Mouse (Mus musculus) kidney, adult 2 months (tissue): Measurements from ENCODE around the gene Plekhm2. TPM values are rescaled to one million over a fixed set of nuclear protein-coding genes. Genes with fewer than 3 reads are reported as not detected.

Experiments
- DNase-seq: peaks from one replicate; pipeline ENCODE4 v3.0.0; 2021
- H3K27ac ChIP-seq: fragments of 200-500 bp; 2 replicates; pipeline ENCODE4 v1.5.1; 2012; ENCODE audit warnings: low read depth, low read length, control low read depth, inconsistent platforms; ENCODE audit not compliant: insufficient read depth
- H3K27me3 ChIP-seq: fragments of 200-500 bp; replicated peaks from 2 replicates; pipeline ENCODE4 v1.6.1; 2012; ENCODE audit warnings: mild to moderate bottlenecking, moderate library complexity, low read length, inconsistent platforms; ENCODE audit not compliant: control insufficient read depth, insufficient read depth
- H3K36me3 ChIP-seq: fragments of 200-500 bp; 2 replicates; pipeline ENCODE4 v1.6.1; 2012; ENCODE audit warnings: mild to moderate bottlenecking, moderate library complexity, low read length, inconsistent platforms; ENCODE audit not compliant: control insufficient read depth, insufficient read depth
- H3K4me1 ChIP-seq: fragments of 200-500 bp; 2 replicates; pipeline ENCODE4 v1.6.1; 2011; ENCODE audit warnings: low read length; ENCODE audit not compliant: control insufficient read depth, insufficient read depth
- H3K4me3 ChIP-seq: fragments of 200-500 bp; 2 replicates; pipeline ENCODE4 v1.5.1; 2011; ENCODE audit warnings: mild to moderate bottlenecking, low read depth, low read length, control low read depth; ENCODE audit not compliant: insufficient read depth
- CTCF ChIP-seq: fragments of 200-500 bp; conservative IDR thresholded peaks from 2 replicates; pipeline ENCODE4 v1.5.1; 2011; ENCODE audit warnings: low read depth, mild to moderate bottlenecking, control low read depth, low read length, moderate library complexity, mixed read lengths; ENCODE audit not compliant: insufficient read depth, insufficient read length
- POLR2A ChIP-seq: fragments of 200-500 bp; IDR thresholded peaks from one replicate; pipeline ENCODE4 v1.6.1; 2011; ENCODE audit warnings: low read depth, low read length, control low read depth
- WGBS: fragments of 180-500 bp; shearing (Covaris S2); methylation state at CpG from one replicate; pipeline ENCODE4 v1.1.7; 2018; 5-methylcytosine and 5-hydroxymethylcytosine counted together
- polyA plus RNA-seq: library from polyadenylated mRNA; depleted of rRNA; stranded (reverse); fragments of >200 nt; gene quantifications from 2 replicates; pipeline ENCODE4 v1.2.3, GENCODE M21; 2012; rRNA removed

Gene Plekhm2
- polyA plus RNA-seq, 1 experiment, result 79.7 TPM

DNA sequence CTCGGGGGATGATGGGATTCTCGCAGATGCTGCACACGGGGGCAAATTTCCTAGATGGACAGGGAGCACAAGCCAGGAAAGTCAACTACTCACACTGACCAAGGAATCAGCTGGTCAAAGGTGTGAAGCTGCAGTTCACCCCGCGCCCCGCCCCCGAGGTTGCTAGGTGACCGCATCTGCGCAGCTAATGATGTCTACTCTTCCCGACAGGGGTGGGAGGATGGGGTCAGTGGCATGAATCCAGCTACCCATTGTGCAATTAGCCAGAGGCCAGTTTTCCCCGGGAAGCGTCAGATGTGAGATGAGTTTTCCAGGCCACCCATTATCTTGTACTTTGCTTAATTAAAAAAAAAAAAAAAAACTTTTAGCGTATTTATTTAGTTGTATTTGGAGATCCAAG, 83.6 kb downstream of the Plekhm2 start:
- Histone ChIP-seq H3K36me3 (no peaks in the 10 kb centered on the region), H3K4me3 (no peak overlapping the region), H3K27me3 (no peaks in the 10 kb centered on the region), H3K4me1 (no peaks in the 10 kb centered on the region), H3K27ac (no peak overlapping the region)
- 84% methylated on average over 13 of the region's 13 CpGs for WGBS
- TF ChIP-seq POLR2A (no peak), CTCF (no peak)
- DNase-seq, result no peak

DNA sequence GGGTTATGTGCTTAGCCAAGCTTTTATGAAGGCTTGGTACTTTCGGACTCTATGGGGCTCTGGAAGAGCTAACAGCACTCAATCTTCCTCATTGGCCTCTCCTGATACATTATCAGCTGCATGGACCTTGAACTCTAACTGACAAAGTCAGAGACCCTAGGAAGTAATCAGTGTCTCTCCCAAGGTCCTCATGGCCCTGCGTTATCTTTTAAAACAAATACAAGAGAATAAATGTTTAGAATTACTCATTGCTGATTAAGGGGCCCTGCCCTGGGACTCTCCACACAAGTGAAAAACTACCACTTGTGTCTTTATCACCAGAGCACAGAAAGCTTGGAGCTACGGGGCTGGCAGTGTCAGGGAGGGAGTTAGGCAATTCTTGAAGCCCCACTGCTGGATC, 85.9 kb downstream of the Plekhm2 start:
- H3K36me3 ChIP-seq, result no peaks in the 10 kb centered on the region
- DNase-seq, result no peak
- H3K27ac ChIP-seq, result no peak overlapping the region; the same call in 1 of the 2 replicates
- H3K4me3 ChIP-seq, result no peak overlapping the region
- WGBS, result 64% methylated on average over 3 of the region's 3 CpGs
- peaks cover 13% of the 10 kb centered on the region for H3K4me1 ChIP-seq
- TF ChIP-seq CTCF, result no peak
- no peak for TF ChIP-seq POLR2A
- H3K27me3 ChIP-seq, result no peaks in the 10 kb centered on the region

DNA sequence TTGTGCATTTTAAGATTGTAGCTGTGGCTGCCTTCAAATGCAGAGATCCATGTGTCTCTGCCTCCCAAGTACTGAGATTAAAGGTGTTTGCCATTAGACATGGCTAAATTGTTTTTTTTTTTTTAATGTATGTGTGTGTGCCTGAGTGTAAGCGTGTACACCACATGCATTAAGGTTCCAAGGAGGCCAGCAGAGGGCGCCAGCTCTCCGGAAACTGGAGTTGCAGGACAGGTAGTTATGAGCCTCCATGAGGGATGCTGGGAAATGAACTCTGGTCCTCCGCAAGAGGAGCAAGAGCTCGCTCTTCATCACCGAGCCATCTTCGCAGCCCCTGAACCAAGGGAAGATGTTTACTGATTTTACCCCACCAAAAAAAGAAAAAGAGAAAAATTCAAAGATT, 87.8 kb downstream of the Plekhm2 start:
- no peak overlapping the region for H3K27ac ChIP-seq
- no peaks in the 10 kb centered on the region for H3K27me3 ChIP-seq
- no peak for TF ChIP-seq POLR2A
- TF ChIP-seq CTCF, result peak; percentile 32; the same call in 1 of the 2 replicates
- peaks cover 26% of the 10 kb centered on the region for H3K4me1 ChIP-seq
- DNase-seq, result no peak
- no peak overlapping the region for H3K4me3 ChIP-seq
- H3K36me3 ChIP-seq, result no peaks in the 10 kb centered on the region
- 97% methylated on average over 7 of the region's 7 CpGs for WGBS

DNA sequence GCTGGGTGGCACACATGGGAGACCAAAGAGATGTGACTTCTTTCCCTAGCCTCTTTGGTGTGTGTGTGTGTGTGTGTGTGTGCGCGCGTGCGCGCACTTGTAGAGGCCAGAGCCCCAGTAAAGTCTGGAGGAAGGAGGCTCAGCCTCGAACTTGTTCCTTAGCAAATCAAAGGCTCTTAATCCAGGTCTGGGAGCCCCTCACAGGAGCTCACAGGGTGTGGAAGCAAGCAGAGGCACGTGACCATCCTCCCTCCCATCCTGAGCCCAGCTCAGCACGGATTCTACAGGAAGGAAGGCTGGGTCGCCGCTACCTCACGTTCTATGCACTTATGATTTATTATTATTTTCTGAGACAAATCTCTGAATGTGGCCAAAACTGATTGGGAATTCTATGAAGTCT, 88.3 kb downstream of the Plekhm2 start:
- peaks cover 28% of the 10 kb centered on the region for H3K4me1 ChIP-seq
- H3K36me3 ChIP-seq, result no peaks in the 10 kb centered on the region

More for the DNA sequence above, 88.3 kb downstream of the Plekhm2 start:
- TF ChIP-seq POLR2A (no peak), CTCF (no peak)
- 79% methylated on average over 11 of the region's 11 CpGs for WGBS
- Histone ChIP-seq H3K27me3 (no peaks in the 10 kb centered on the region), H3K4me3 (no peak overlapping the region), H3K27ac (no peak overlapping the region)
- DNase-seq, result peak; percentile 43

Other genes starting within 250 kb of the Plekhm2 start
- gene Clcnkb, start 248.9 kb downstream of the Plekhm2 start, polyA plus RNA-seq, result 286 and 318 TPM in 2 replicates
- gene Hspb7, start 244.1 kb downstream of the Plekhm2 start, polyA plus RNA-seq, result 2.9 and 9.5 TPM in 2 replicates
- 0.11 and 0.14 TPM in 2 replicates for gene Srarp, start 228.8 kb downstream of the Plekhm2 start, polyA plus RNA-seq
- gene Zbtb17, start 220.2 kb downstream of the Plekhm2 start, polyA plus RNA-seq, result 23.4 and 28.9 TPM in 2 replicates
- 15.9 and 19.6 TPM in 2 replicates for gene Spen, start 126.3 kb downstream of the Plekhm2 start, polyA plus RNA-seq
- gene Fblim1, start 58.8 kb downstream of the Plekhm2 start, polyA plus RNA-seq, result 10.2 and 10.5 TPM in 2 replicates
- gene Tmem82, start 46.3 kb downstream of the Plekhm2 start, polyA plus RNA-seq, result 29.0 and 32.3 TPM in 2 replicates
- gene Slc25a34, start 41.1 kb downstream of the Plekhm2 start, polyA plus RNA-seq, result 30.1 and 33.8 TPM in 2 replicates
- 18.2 and 25.8 TPM in 2 replicates for gene Rsc1a1, start 20.7 kb upstream of the Plekhm2 start, polyA plus RNA-seq
- 21.9 and 23.4 TPM in 2 replicates for gene Ddi2, start 58.5 kb upstream of the Plekhm2 start, polyA plus RNA-seq
- 9.4 and 10.8 TPM in 2 replicates for gene Agmat, start 81.8 kb upstream of the Plekhm2 start, polyA plus RNA-seq
- gene Dnajc16, start 126.0 kb upstream of the Plekhm2 start, polyA plus RNA-seq, result 12.6 and 13.6 TPM in 2 replicates
- gene Casp9, start 128.7 kb upstream of the Plekhm2 start, polyA plus RNA-seq, result 22.2 and 23.7 TPM in 2 replicates
- 0.52 TPM in 1 of 2 replicates, not detected in the other for gene Cela2a, start 161.3 kb upstream of the Plekhm2 start, polyA plus RNA-seq
- gene Ctrc, start 181.5 kb upstream of the Plekhm2 start, polyA plus RNA-seq, result 0.10 TPM in 1 of 2 replicates, not detected in the other
- gene Efhd2, start 210.0 kb upstream of the Plekhm2 start, polyA plus RNA-seq, result 36.3 and 41.0 TPM in 2 replicates